Mouse (Mus musculus) MEL-GATA-1-ER (cell line): ENCODE results near the gene Cgn.
A peak's percentile ranks its signal among the peaks of the same experiment; 100 is the strongest.
"Not testable (repeated sequence)": the region's sequence is repeated elsewhere in the genome, so short reads cannot be mapped to it uniquely, and the experiment has no call there.

ENCODE experiments used
- DNase-seq: peaks from one replicate; pipeline ENCODE4 v3.0.0-alpha.2; 2012; ENCODE audit warnings: low read depth; ENCODE audit errors: extremely low read depth

Gene Cgn

GRCm38 (mm10) chr3:94792258-94792657, 6.0 kb upstream of the Cgn start:
- DNase-seq, result no peak

- DNase-seq, result peak; percentile 20
These were observed 3.2 kb upstream of the Cgn start for GRCm38 (mm10) chr3:94789516-94789915.

GRCm38 (mm10) chr3:94789071-94789470, 2.8 kb upstream of the Cgn start:
- peak; percentile 68 for DNase-seq

GRCm38 (mm10) chr3:94787122-94787780, 959 bp upstream of the Cgn start:
- no peak for DNase-seq

- DNase-seq, result no peak
These were observed 334 bp downstream of the Cgn start for GRCm38 (mm10) chr3:94785958-94786357.

- DNase-seq, result no peak
These were observed 2.1 kb downstream of the Cgn start for GRCm38 (mm10) chr3:94784171-94784701.

- no peak for DNase-seq
These were observed 2.8 kb downstream of the Cgn start for GRCm38 (mm10) chr3:94783462-94783931.

GRCm38 (mm10) chr3:94782936-94783335, 3.4 kb downstream of the Cgn start:
- no peak for DNase-seq

GRCm38 (mm10) chr3:94781356-94781755, 4.9 kb downstream of the Cgn start:
- DNase-seq, result no peak

GRCm38 (mm10) chr3:94775886-94776285, 10.4 kb downstream of the Cgn start:
- DNase-seq, result no peak

GRCm38 (mm10) chr3:94774039-94774438, 12.3 kb downstream of the Cgn start:
- no peak for DNase-seq

GRCm38 (mm10) chr3:94765456-94765855, 20.8 kb downstream of the Cgn start:
- peak; percentile 49 for DNase-seq

GRCm38 (mm10) chr3:94764545-94765292, 21.6 kb downstream of the Cgn start:
- DNase-seq, result peak; percentile 28

GRCm38 (mm10) chr3:94758427-94758826, 27.9 kb downstream of the Cgn start:
- DNase-seq, result peak; percentile 96

GRCm38 (mm10) chr3:94758056-94758409, 28.3 kb downstream of the Cgn start:
- not testable (repeated sequence) for DNase-seq

- peak; percentile 23 for DNase-seq
These were observed 28.8 kb downstream of the Cgn start for GRCm38 (mm10) chr3:94757251-94758055.

- DNase-seq, result no peak
These were observed 40.6 kb downstream of the Cgn start for GRCm38 (mm10) chr3:94745691-94746090.

- DNase-seq, result peak; percentile 24
These were observed 62.7 kb downstream of the Cgn start for GRCm38 (mm10) chr3:94723637-94724036.

- DNase-seq, result not testable (repeated sequence)
These were observed 68.0 kb downstream of the Cgn start for GRCm38 (mm10) chr3:94718253-94718652.

- not testable (repeated sequence) for DNase-seq
These were observed 72.9 kb downstream of the Cgn start for GRCm38 (mm10) chr3:94713424-94713823.

GRCm38 (mm10) chr3:94710591-94710990, 75.7 kb downstream of the Cgn start:
- DNase-seq, result not testable (repeated sequence)
